Mouse (Mus musculus) spleen, adult 2 months (tissue): ENCODE measurements around the gene Tdo2. TPM values are rescaled to one million over a fixed set of nuclear protein-coding genes. Genes with fewer than 3 reads are reported as not detected.

Experiments used
- DNase-seq, 2 experiments: peaks; one replicate each; pipeline versions ENCODE4 v3.0.0 to v3.0.0-alpha.2; 2012 to 2021; ENCODE audit warnings: low spot score in 2 of 2, low read depth in 1 of 2
- H3K27ac ChIP-seq: fragments of 200-500 bp; 2 replicates; pipeline ENCODE4 v1.5.1; 2012; ENCODE audit warnings: low read length, inconsistent platforms; ENCODE audit not compliant: insufficient read depth
- H3K27me3 ChIP-seq: fragments of 200-500 bp; 2 replicates; pipeline ENCODE4 v1.6.1; 2012; ENCODE audit warnings: mild to moderate bottlenecking, moderate library complexity, low read length, inconsistent platforms; ENCODE audit not compliant: control insufficient read depth, insufficient read depth
- H3K36me3 ChIP-seq: fragments of 200-500 bp; 2 replicates; pipeline ENCODE4 v1.6.1; 2012; ENCODE audit warnings: mild to moderate bottlenecking, low read length, inconsistent platforms; ENCODE audit not compliant: control insufficient read depth, insufficient read depth
- H3K4me1 ChIP-seq: fragments of 200-500 bp; 2 replicates; pipeline ENCODE4 v1.6.1; 2011; ENCODE audit warnings: inconsistent platforms; ENCODE audit not compliant: control insufficient read depth, insufficient read depth, insufficient read length
- H3K4me3 ChIP-seq: fragments of 200-500 bp; 2 replicates; pipeline ENCODE4 v1.5.1; 2011; ENCODE audit warnings: mild to moderate bottlenecking, inconsistent platforms; ENCODE audit not compliant: insufficient read depth, insufficient read length; ENCODE audit errors: extremely low read depth
- CTCF ChIP-seq: fragments of 200-500 bp; IDR thresholded peaks from 2 replicates; pipeline ENCODE4 v1.5.1; 2011; ENCODE audit warnings: mild to moderate bottlenecking, inconsistent platforms; ENCODE audit not compliant: insufficient read depth, insufficient read length, insufficient replicate concordance; ENCODE audit errors: extremely low read depth
- POLR2A ChIP-seq: fragments of 200-500 bp; IDR thresholded peaks from 2 replicates; pipeline ENCODE4 v1.6.1; 2011; ENCODE audit warnings: low read depth, low read length, inconsistent platforms
- WGBS: fragments of 180-500 bp; shearing (Covaris S2); methylation state at CpG from one replicate; pipeline ENCODE4 v1.1.7; 2018; 5-methylcytosine and 5-hydroxymethylcytosine counted together
- polyA plus RNA-seq: library from polyadenylated mRNA; depleted of rRNA; stranded (reverse); fragments of >200 nt; gene quantifications from 2 replicates; pipeline ENCODE4 v1.2.3, GENCODE M21; 2012

Gene Tdo2
- polyA plus RNA-seq, 1 experiment, result not detected

GRCm38 (mm10) chr3:81944851-81945393 lies 31.1 kb downstream of the Tdo2 start:
- DNase-seq, result no peak
- WGBS, result 94% methylated on average over 7 of the region's 7 CpGs
- Histone ChIP-seq H3K27me3 (no peaks in the 10 kb centered on the region), H3K4me3 (no peak overlapping the region), H3K27ac (no peak overlapping the region), H3K36me3 (peaks cover 31% of the 10 kb centered on the region), H3K4me1 (peaks cover 3% of the 10 kb centered on the region; the same call in 1 of the 2 replicates)
- TF ChIP-seq POLR2A (no peak), CTCF (no peak)

GRCm38 (mm10) chr3:81943097-81943496 lies 32.9 kb downstream of the Tdo2 start:
- DNase-seq, result no peak
- TF ChIP-seq POLR2A, result no peak
- TF ChIP-seq CTCF, result no peak
- peaks cover 3% of the 10 kb centered on the region; the same call in 1 of the 2 replicates for H3K4me1 ChIP-seq
- no peak overlapping the region for H3K27ac ChIP-seq
- WGBS, result 88% methylated on average over 3 of the region's 3 CpGs
- no peaks in the 10 kb centered on the region for H3K27me3 ChIP-seq
- peaks cover 29% of the 10 kb centered on the region for H3K36me3 ChIP-seq
- no peak overlapping the region for H3K4me3 ChIP-seq

DNA sequence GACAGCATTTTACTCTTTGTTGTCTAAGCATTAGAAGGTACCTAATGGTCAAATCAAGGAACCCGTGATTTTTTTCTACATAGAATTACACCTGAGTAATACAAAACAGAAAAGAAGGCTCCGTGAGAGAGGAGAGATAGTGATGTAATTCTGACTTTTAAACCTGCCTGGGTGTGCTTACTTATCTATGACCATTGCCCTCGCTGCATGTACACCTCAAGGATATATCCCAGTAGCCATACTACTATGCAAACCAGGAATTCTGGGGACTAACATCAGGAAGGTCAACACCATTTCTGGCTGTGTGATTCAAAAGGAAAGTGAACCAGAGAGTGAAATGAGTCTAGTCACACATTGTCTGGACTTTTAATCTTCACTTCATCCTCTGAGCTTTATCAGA lies 33.7 kb downstream of the Tdo2 start:
- Histone ChIP-seq H3K36me3 (peaks cover 24% of the 10 kb centered on the region), H3K27ac (no peak overlapping the region), H3K27me3 (no peaks in the 10 kb centered on the region), H3K4me3 (no peak overlapping the region), H3K4me1 (peaks cover 5% of the 10 kb centered on the region)
- TF ChIP-seq POLR2A (no peak), CTCF (no peak)
- WGBS, result 91% methylated on average over 3 of the region's 3 CpGs
- DNase-seq, result no peak

DNA sequence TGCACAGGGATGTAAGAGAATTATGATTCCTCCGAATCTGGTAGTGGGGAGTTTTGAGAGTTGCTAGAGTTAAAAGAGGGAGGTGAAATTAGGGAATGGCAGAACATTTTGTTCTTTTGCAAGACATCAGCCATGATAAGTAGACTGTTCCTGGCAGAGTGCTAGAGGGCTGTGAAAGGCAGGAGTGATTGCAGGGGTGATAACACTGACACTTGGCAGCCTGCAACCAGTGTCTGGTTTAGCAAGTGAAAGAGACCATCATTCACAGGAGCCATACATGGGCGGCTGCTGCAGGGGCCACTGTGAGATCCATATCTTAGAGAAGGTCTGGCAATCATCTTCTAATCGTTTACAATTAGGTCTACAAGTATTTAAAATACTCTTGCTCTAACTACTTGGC lies 37.1 kb downstream of the Tdo2 start:
- no peaks in the 10 kb centered on the region for H3K27me3 ChIP-seq
- peaks cover 13% of the 10 kb centered on the region; the same call in 1 of the 2 replicates for H3K36me3 ChIP-seq
- TF ChIP-seq POLR2A (no peak), CTCF (no peak)
- WGBS, result 79% methylated on average over 3 of the region's 3 CpGs
- no peak overlapping the region for H3K27ac ChIP-seq
- peaks cover 9% of the 10 kb centered on the region for H3K4me1 ChIP-seq
- no peak for DNase-seq
- no peak overlapping the region for H3K4me3 ChIP-seq

GRCm38 (mm10) chr3:81933348-81933747 lies 42.7 kb downstream of the Tdo2 start:
- WGBS, result 72% methylated on average over 4 of the region's 4 CpGs
- Histone ChIP-seq H3K36me3 (no peaks in the 10 kb centered on the region), H3K27ac (peak overlapping the region; percentile 3; the same call in 1 of the 2 replicates), H3K27me3 (no peaks in the 10 kb centered on the region), H3K4me3 (no peak overlapping the region; the same call in 1 of the 2 replicates), H3K4me1 (peaks cover 15% of the 10 kb centered on the region)
- TF ChIP-seq POLR2A (no peak), CTCF (no peak)
- DNase-seq, result no peak

DNA sequence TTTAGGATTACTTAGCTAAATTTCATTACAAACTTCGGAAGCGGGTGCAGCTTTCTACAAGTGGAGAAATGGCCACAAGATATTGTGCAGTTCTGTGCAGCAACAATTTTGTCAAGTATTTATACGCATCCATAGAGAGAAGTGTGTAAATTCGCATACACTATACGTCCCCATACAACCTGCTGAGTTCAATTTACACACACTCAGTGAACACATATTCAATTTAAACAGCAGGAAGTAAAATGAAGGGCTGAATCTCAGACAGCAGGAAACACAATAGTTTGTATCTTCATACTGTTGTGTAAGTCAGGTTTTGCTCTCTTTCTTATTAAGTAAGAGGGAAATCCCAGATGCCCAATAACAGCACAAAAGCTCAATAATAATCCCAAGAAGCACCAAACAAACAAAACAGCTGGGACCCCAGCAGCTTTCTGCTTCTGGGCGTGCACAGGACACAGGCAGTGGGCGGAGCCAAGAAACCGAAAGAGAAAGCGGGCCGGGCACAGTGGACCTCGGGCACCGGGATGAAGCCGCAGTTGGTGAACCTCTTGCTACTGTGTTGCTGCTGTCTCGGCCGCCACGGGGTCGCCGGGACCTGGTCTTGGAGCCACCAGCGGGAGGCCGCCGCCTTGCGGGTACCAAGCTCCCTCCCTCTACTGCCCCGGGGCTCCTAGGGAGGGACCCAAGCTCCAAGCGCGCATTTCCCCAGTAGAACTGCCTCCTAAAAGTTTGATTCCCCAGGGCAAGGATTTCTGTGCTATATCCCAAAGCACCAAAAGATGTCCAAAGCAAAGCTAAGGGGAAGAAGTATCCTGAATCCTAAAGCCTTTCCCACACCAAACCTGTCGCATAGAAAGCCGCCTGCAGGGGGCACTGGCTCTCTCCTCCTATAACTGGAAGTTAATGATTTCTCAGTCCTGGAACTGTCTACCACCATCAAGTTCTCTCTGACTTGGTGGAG lies 43.6 kb downstream of the Tdo2 start, which contains the start of gene Ctso:
Gene Ctso (plus strand): TSS at position 461 of the 961 bp plus-strand sequence.
- H3K27ac ChIP-seq, result peak within 1 kb of the TSS; percentile 100
- H3K36me3 ChIP-seq, result no peaks in the 10 kb centered on the region
- peak; percentile 65 to 89 for DNase-seq
- TF ChIP-seq CTCF, result peak; percentile 63; the same call in 1 of the 2 replicates
- peak; percentile 67; the same call in 1 of the 2 replicates for TF ChIP-seq POLR2A
- H3K27me3 ChIP-seq, result no peaks in the 10 kb centered on the region
- peak within 1 kb of the TSS; percentile 97 for H3K4me3 ChIP-seq
- H3K4me1 ChIP-seq, result peaks cover 13% of the 10 kb centered on the region
- WGBS, result 8% methylated on average over 27 of the region's 27 CpGs

- Histone ChIP-seq H3K27me3 (no peaks in the 10 kb centered on the region), H3K4me1 (peaks cover 18% of the 10 kb centered on the region), H3K4me3 (no peak overlapping the region), H3K36me3 (no peaks in the 10 kb centered on the region), H3K27ac (peak overlapping the region; percentile 22; the same call in 1 of the 2 replicates)
- no peak for DNase-seq
- TF ChIP-seq POLR2A (no peak), CTCF (no peak)
- 24% methylated on average over 3 of the region's 3 CpGs for WGBS
These were observed 44.3 kb downstream of the Tdo2 start for GRCm38 (mm10) chr3:81931695-81932094.
